11 mouse cellular contexts compared by ENCODE assay signal in the genomic region with DNA sequence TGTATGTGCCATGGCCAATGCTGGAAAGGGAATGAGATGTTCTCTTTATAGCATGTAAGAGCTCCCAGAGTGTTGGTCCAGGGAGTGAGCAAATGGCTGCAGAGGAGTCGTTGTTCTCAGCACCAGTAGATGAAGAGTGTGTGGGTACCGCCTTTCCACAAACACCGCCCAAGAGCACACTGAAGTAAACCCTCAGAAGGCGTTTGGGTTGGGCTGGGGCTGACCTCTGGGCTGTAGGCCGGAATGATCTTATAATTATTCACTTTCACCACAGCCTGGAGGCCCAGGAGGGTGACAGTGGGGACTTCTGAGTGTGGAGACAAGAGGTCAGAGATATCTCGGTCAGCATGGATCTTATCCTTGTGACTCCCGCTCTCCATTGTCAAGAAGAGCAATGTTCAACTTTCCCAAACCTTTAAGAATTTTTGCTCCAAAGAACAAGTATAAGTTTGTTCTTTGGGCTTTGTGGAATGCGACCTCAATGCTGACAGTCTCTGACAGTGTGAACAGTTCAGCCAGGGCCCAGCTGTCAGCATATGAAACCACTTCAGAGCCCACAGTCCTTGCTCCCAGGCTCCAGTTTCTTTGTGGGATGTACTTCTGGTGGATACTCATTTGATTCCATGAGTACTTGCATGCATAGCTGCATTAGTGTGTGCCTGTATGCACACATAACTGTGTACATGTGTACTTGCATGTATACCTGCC. TPM values are rescaled to one million over a fixed set of nuclear protein-coding genes. Genes with fewer than 3 reads are reported as not detected.
DNase-seq lines count a peak whose midpoint lies in the region; ATAC-seq lines count a peak whose summit lies in the region.
"Had no signal": no experiment of that assay in that cellular context is flagged by ENCODE, and none has a peak within 500 bp of the region (broad histone marks: within the 10 kb centered on the region; RNA-seq: fewer than 3 reads in every experiment).

No protein-coding gene starts in this region.

- intact Hi-C loops in heart, postnatal 36 days (cut with DNase I) = no loop called here

- peak overlapping the region; percentile 43; the same call in 1 of the 2 replicates for H3K27ac ChIP-seq in heart, embryonic 13.5 days (replicated peaks)
- 0 out of 2 replicates have a peak overlapping the region, but pooled peaks have one; percentile 18 for H3K27ac ChIP-seq in limb, embryonic 15.5 days
- no peak overlapping the region for H3K27ac ChIP-seq in limb, embryonic 10.5 days
- peak overlapping the region; percentile 45; the same call in 1 of the 2 replicates for H3K27ac ChIP-seq in intestine, embryonic 15.5 days
- H3K27ac ChIP-seq in stomach, embryonic 14.5 days (ENCODE audit: low read length) = peak overlapping the region; percentile 33; the same call in 1 of the 2 replicates
- no peak overlapping the region for H3K27ac ChIP-seq in midbrain, embryonic 13.5 days
- H3K27ac ChIP-seq: liver, embryonic 14.5 days had no signal

- no peak for DNase-seq in heart, postnatal 36 days
- DNase-seq in limb, embryonic 10.5 days (ENCODE audit: low spot score) = no peak
- no peak for DNase-seq in frontal cortex, postnatal 14 days (ENCODE audit: low spot score in 2 of 2)
- DNase-seq: gastrocnemius, postnatal 36 days; left cerebral cortex, postnatal 4 days had no signal

- H3K36me3 ChIP-seq in heart, embryonic 13.5 days = no peaks in the 10 kb centered on the region
- H3K36me3 ChIP-seq in limb, embryonic 15.5 days = no peaks in the 10 kb centered on the region
- no peaks in the 10 kb centered on the region for H3K36me3 ChIP-seq in limb, embryonic 10.5 days
- H3K36me3 ChIP-seq in intestine, embryonic 15.5 days = no peaks in the 10 kb centered on the region
- no peaks in the 10 kb centered on the region for H3K36me3 ChIP-seq in stomach, embryonic 14.5 days (ENCODE audit: control insufficient read depth, insufficient read depth, low read length)
- no peaks in the 10 kb centered on the region for H3K36me3 ChIP-seq in midbrain, embryonic 13.5 days

- H3K9ac ChIP-seq in heart, embryonic 13.5 days = no peak overlapping the region
- no peak overlapping the region for H3K9ac ChIP-seq in limb, embryonic 15.5 days
- H3K9ac ChIP-seq in intestine, embryonic 15.5 days = no peak overlapping the region
- no peak overlapping the region for H3K9ac ChIP-seq in stomach, embryonic 14.5 days (replicated peaks; ENCODE audit: low read depth, low read length)
- H3K9ac ChIP-seq in midbrain, embryonic 13.5 days (replicated peaks) = no peak overlapping the region
- H3K9ac ChIP-seq: liver, embryonic 14.5 days had no signal

- H3K4me1 ChIP-seq in heart, embryonic 13.5 days = peaks cover 14% of the 10 kb centered on the region
- H3K4me1 ChIP-seq in limb, embryonic 15.5 days = peaks cover 4% of the 10 kb centered on the region; the same call in 1 of the 2 replicates
- H3K4me1 ChIP-seq in limb, embryonic 10.5 days = peaks cover 24% of the 10 kb centered on the region
- H3K4me1 ChIP-seq in intestine, embryonic 15.5 days (replicated peaks) = no peaks in the 10 kb centered on the region
- H3K4me1 ChIP-seq in stomach, embryonic 14.5 days (ENCODE audit: control insufficient read depth, insufficient read depth, low read length) = peaks cover 3% of the 10 kb centered on the region; the same call in 1 of the 2 replicates
- no peaks in the 10 kb centered on the region for H3K4me1 ChIP-seq in midbrain, embryonic 13.5 days (replicated peaks)

- WGBS in heart, embryonic 13.5 days = 46% methylated on average over 8 of the region's 8 CpGs
- 66% methylated on average over 8 of the region's 8 CpGs for WGBS in limb, embryonic 15.5 days
- WGBS in limb, embryonic 10.5 days = 71% methylated on average over 8 of the region's 8 CpGs
- 49% methylated on average over 8 of the region's 8 CpGs for WGBS in intestine, embryonic 15.5 days
- 44% methylated on average over 8 of the region's 8 CpGs for WGBS in stomach, embryonic 14.5 days
- WGBS in midbrain, embryonic 13.5 days = 77% methylated on average over 8 of the region's 8 CpGs

- H3K9me3 ChIP-seq in heart, embryonic 13.5 days = no peaks in the 10 kb centered on the region
- no peaks in the 10 kb centered on the region for H3K9me3 ChIP-seq in limb, embryonic 15.5 days
- H3K9me3 ChIP-seq in limb, embryonic 10.5 days (replicated peaks) = no peaks in the 10 kb centered on the region
- no peaks in the 10 kb centered on the region for H3K9me3 ChIP-seq in intestine, embryonic 15.5 days
- H3K9me3 ChIP-seq in stomach, embryonic 14.5 days (ENCODE audit: control insufficient read depth, low read depth, low read length) = no peaks in the 10 kb centered on the region
- H3K9me3 ChIP-seq in midbrain, embryonic 13.5 days = no peaks in the 10 kb centered on the region

- H3K4me2 ChIP-seq in heart, embryonic 13.5 days = no peak overlapping the region
- no peak overlapping the region for H3K4me2 ChIP-seq in limb, embryonic 15.5 days
- H3K4me2 ChIP-seq in intestine, embryonic 15.5 days (replicated peaks) = no peak overlapping the region
- no peak overlapping the region for H3K4me2 ChIP-seq in stomach, embryonic 14.5 days (replicated peaks; ENCODE audit: low read depth, low read length)
- H3K4me2 ChIP-seq in midbrain, embryonic 13.5 days (replicated peaks) = no peak overlapping the region

- no peak overlapping the region for H3K4me3 ChIP-seq in heart, embryonic 13.5 days
- no peak overlapping the region for H3K4me3 ChIP-seq in limb, embryonic 15.5 days
- H3K4me3 ChIP-seq in limb, embryonic 10.5 days = no peak overlapping the region
- no peak overlapping the region for H3K4me3 ChIP-seq in intestine, embryonic 15.5 days (replicated peaks)
- no peak overlapping the region for H3K4me3 ChIP-seq in stomach, embryonic 14.5 days (ENCODE audit: low read depth, low read length)
- H3K4me3 ChIP-seq in midbrain, embryonic 13.5 days (replicated peaks) = no peak overlapping the region

- no peaks in the 10 kb centered on the region for H3K27me3 ChIP-seq in heart, embryonic 13.5 days (replicated peaks)
- H3K27me3 ChIP-seq in limb, embryonic 15.5 days = no peaks in the 10 kb centered on the region
- H3K27me3 ChIP-seq in limb, embryonic 10.5 days (ENCODE audit: low read depth, poor library complexity, severe bottlenecking) = no peaks in the 10 kb centered on the region
- no peaks in the 10 kb centered on the region for H3K27me3 ChIP-seq in intestine, embryonic 15.5 days (replicated peaks)
- no peaks in the 10 kb centered on the region for H3K27me3 ChIP-seq in stomach, embryonic 14.5 days (ENCODE audit: control insufficient read depth, insufficient read depth, low read length)
- no peaks in the 10 kb centered on the region for H3K27me3 ChIP-seq in midbrain, embryonic 13.5 days

- ATAC-seq in heart, embryonic 13.5 days (ENCODE audit: extremely low read depth, insufficient number of reproducible peaks, low FRiP score, low TSS enrichment) = no peak
- ATAC-seq in limb, embryonic 15.5 days (ENCODE audit: insufficient number of reproducible peaks, low FRiP score, low TSS enrichment, low read depth) = no peak
- ATAC-seq in intestine, embryonic 15.5 days = 0 out of 2 replicates have a peak, but pooled peaks have one; percentile 27
- ATAC-seq in stomach, embryonic 14.5 days (ENCODE audit: insufficient number of reproducible peaks, insufficient read depth, low FRiP score, low read depth) = no peak
- no peak for ATAC-seq in midbrain, embryonic 13.5 days

RNA-seq across cellular contexts. Expression of gene Irf2bp2, which starts 53.0 kb away (rescaled TPM):
- polyA plus RNA-seq in heart, embryonic 13.5 days (2015; fragmentation: Nextera tagmentation; extraction: Ambion mirVana) = 6.5 and 7.5 TPM in 2 replicates
- 10 to 100 TPM; 64.3 to 71.2 TPM for total RNA-seq in heart, postnatal 36 days (2021)
- polyA plus RNA-seq in limb, embryonic 15.5 days (2015; fragmentation: Nextera tagmentation; extraction: Ambion mirVana) = 11.0 and 12.8 TPM in 2 replicates
- polyA plus RNA-seq in limb, embryonic 10.5 days (2016; fragmentation: Nextera tagmentation; extraction: Ambion mirVana) = 4.2 and 4.5 TPM in 2 replicates
- polyA plus RNA-seq in intestine, embryonic 15.5 days (2015; fragmentation: Nextera tagmentation; extraction: Ambion mirVana) = 14.1 and 16.1 TPM in 2 replicates
- polyA plus RNA-seq in stomach, embryonic 14.5 days (2014; fragmentation: Nextera tagmentation; extraction: Ambion mirVana) = 9.7 and 10.0 TPM in 2 replicates
- polyA plus RNA-seq in midbrain, embryonic 13.5 days (2015; fragmentation: Nextera tagmentation; extraction: Ambion mirVana) = 8.3 and 9.2 TPM in 2 replicates

Comparison
In these comparisons a context has a peak if more than half of its experiments do, and no peak if none do; other contexts are left out.
1. H3K27ac ChIP-seq: peak in heart, embryonic 13.5 days (single experiment), limb, embryonic 15.5 days (single experiment), intestine, embryonic 15.5 days (single experiment) and stomach, embryonic 14.5 days (single experiment); none in limb, embryonic 10.5 days (single experiment) and midbrain, embryonic 13.5 days (single experiment).